Mouse (Mus musculus) layer of hippocampus, adult 6 months (tissue): ENCODE results near the gene Ifrd2. TPM values are rescaled to one million over a fixed set of nuclear protein-coding genes. Genes with fewer than 3 reads are reported as not detected.

Experiments
- long read RNA-seq, 2 experiments: library from polyadenylated mRNA; unstranded; transcript quantifications; one replicate each; pipeline ENCODE4 v2.0.0; 2019 to 2020
- polyA plus RNA-seq: library from polyadenylated mRNA; unstranded; fragments of <200 nt; fragmentation: Nextera tagmentation; gene quantifications from 2 replicates; pipeline ENCODE4 v1.2.3, GENCODE M21; 2021

The Ifrd2 gene
- polyA plus RNA-seq, result 4.4 and 4.7 TPM in 2 replicates
- long read RNA-seq, experiment 1, partial matches to known transcripts, result 0 of 3 reads
- long read RNA-seq, experiment 1, other reads (novel, unspliced or antisense), result 0 of 3 reads
- long read RNA-seq, experiment 2, transcript Ifrd2-201 (12 exons, 2,056 nt), result major isoform, 26 of 37 reads
- long read RNA-seq, experiment 2, partial matches to known transcripts, result 0 of 37 reads
- long read RNA-seq, experiment 2, other reads (novel, unspliced or antisense), result 10 of 37 reads

GRCm38 (mm10) chr9:107586974-107587832 is at the start of gene Ifrd2:
Gene Ifrd2 (plus strand): TSS chr9:107587642.

DNA sequence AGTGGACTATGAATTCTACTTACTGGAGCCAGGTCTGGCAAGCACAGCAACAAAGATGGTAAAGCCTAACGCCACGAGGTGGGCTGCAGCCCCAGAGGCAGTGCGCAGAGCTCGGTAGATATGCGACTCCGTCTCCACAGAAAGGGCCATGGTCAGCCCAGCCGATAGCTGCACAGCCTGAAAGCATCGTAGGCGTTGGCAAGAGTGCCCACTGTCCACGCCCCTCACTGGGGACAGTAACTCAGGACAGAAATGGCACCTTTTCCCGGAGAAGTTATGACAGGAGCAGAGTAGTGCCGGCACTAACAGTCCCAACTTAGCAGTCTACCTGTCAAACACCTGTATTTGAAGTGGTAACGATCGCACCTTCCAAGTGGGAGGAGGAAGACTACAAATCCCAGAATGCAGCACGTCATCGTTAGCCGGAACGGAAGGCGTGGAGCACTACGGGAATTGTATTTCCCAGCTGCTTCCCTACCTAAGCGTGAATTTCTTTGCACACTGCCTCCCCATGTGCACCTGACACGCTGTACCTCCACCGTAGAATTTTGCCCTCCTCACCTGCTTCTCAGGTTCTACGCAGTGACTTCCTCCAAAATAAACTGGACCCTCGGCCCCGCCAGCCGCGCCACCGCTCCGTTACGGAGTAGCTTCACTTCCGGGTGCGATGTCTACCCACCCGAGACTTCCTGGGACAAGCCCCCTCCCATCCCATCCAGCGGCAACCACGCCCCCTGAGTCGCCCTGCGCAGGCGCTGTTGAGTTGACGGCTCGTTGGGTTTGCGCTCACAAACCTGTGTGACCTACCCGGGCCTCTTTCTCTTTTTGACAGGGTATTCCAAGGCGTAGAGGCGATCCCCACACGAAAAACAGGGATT is 45.7 kb upstream of the Ifrd2 start, which contains the start of the genes Cyb561d2 and Nprl2:
Gene Cyb561d2 (minus strand): TSS at position 720 of the 878 bp plus-strand sequence.
Gene Nprl2 (plus strand): TSS at position 753 of the 878 bp plus-strand sequence.

DNA sequence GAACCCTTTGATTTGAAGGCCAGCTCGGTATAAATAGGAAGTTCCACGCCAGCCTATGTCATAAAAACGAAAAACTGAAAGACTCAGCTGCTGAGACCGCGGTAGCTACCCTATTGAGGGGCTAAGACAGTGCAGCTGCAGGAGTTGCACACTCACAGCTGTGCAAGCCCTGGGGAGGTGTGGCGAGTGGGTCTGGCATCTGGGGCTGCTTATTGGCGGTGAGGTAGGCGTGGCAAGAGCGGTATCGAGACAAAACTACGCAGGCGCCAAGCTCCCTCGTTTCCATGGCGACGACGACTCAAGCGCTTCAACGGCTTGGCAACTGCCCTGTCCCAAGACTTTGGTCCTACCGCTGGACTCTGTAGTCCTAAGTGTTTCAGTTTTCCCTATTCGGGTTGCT is 40.4 kb upstream of the Ifrd2 start, which contains the start of gene Zmynd10:
Gene Zmynd10 (plus strand): TSS at position 273 of the 400 bp plus-strand sequence.

GRCm38 (mm10) chr9:107551117-107551889 is 36.1 kb upstream of the Ifrd2 start, which contains the start of gene Rassf1:
Gene Rassf1 (plus strand): TSS chr9:107551555.

GRCm38 (mm10) chr9:107563029-107563581 is 24.3 kb upstream of the Ifrd2 start, which contains the start of gene Tusc2:
Gene Tusc2 (plus strand): TSS chr9:107563255.

GRCm38 (mm10) chr9:107567702-107568319 is 19.6 kb upstream of the Ifrd2 start, which contains the start of gene Hyal2:
Gene Hyal2 (plus strand): TSS chr9:107567945.

GRCm38 (mm10) chr9:107576357-107577107 is 10.9 kb upstream of the Ifrd2 start, which contains the start of gene Hyal1:
Gene Hyal1 (plus strand): TSS chr9:107576927.

GRCm38 (mm10) chr9:107578587-107578986 is 8.9 kb upstream of the Ifrd2 start, which contains the start of gene Naa80:
Gene Naa80 (plus strand): TSS chr9:107578887.

GRCm38 (mm10) chr9:107580501-107581317 is 6.7 kb upstream of the Ifrd2 start, which contains the start of gene Hyal3:
Gene Hyal3 (plus strand): TSS chr9:107580818.

GRCm38 (mm10) chr9:107608741-107609432 is 21.4 kb downstream of the Ifrd2 start, which contains the start of gene Sema3b:
Gene Sema3b (minus strand): TSS chr9:107609229.

DNA sequence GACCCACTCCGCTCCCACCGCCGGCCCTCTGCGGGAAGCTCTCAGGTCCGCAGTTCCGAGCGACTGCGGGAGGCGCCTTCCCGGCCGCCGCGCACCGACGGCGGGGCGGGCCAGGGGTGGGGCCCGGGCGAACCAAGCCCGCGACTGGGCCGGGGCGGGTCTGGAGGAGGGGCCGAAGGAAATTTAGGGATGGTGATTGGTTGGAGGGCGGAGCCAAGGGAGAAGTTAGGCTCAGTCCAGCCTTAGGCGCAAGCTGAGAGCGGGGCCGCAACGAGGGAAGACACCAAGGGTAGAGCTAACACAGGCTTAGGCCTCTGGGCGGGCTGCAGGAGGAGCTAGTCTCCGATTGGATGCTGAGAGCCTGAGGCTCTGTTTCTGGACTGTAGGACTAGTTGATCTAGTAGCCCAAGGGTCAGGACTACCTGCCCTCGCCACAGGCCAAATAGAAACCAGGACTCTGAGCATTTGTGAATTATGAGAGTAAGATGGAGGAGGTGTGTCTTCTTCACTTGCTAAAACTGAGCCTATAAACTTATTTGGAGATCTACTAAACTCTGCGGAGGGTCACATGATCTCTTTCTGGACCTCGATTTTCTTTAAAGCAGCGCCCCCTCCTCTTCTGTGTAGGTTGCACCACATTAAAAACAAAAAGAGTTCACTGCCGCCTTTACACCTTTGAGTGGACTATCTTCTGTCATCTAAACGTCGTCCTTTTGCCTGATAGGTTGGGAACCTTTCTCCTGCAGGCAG is 48.0 kb downstream of the Ifrd2 start, which contains the start of gene Gnai2:
Gene Gnai2 (minus strand): TSS at position 89 of the 750 bp plus-strand sequence.

Other genes starting within 250 kb of the Ifrd2 start
- 11.3 and 36.7 TPM in 2 replicates for gene Hemk1, start 249.3 kb upstream of the Ifrd2 start, polyA plus RNA-seq
- 0.93 and 1.2 TPM in 2 replicates for gene 6430571L13Rik, start 247.0 kb upstream of the Ifrd2 start, polyA plus RNA-seq
- 5.3 and 5.4 TPM in 2 replicates for gene Cacna2d2, start 188.0 kb upstream of the Ifrd2 start, polyA plus RNA-seq
- 40.5 and 46.0 TPM in 2 replicates for gene Tmem115, start 53.7 kb upstream of the Ifrd2 start, polyA plus RNA-seq
- gene Cyb561d2, start 45.4 kb upstream of the Ifrd2 start, polyA plus RNA-seq, result 44.2 and 47.5 TPM in 2 replicates
- gene Nprl2, start 45.4 kb upstream of the Ifrd2 start, polyA plus RNA-seq, result 63.1 and 69.0 TPM in 2 replicates
- 4.1 and 7.1 TPM in 2 replicates for gene Zmynd10, start 40.3 kb upstream of the Ifrd2 start, polyA plus RNA-seq
- gene Rassf1, start 36.1 kb upstream of the Ifrd2 start, polyA plus RNA-seq, result 9.8 and 10.1 TPM in 2 replicates
- gene Tusc2, start 24.4 kb upstream of the Ifrd2 start, polyA plus RNA-seq, result 100 and 108 TPM in 2 replicates
- gene Hyal2, start 19.7 kb upstream of the Ifrd2 start, polyA plus RNA-seq, result 16.4 and 16.9 TPM in 2 replicates
- 3.7 and 4.0 TPM in 2 replicates for gene Hyal1, start 10.7 kb upstream of the Ifrd2 start, polyA plus RNA-seq
- gene Naa80, start 8.8 kb upstream of the Ifrd2 start, polyA plus RNA-seq, result 9.6 and 9.7 TPM in 2 replicates
- gene Hyal3, start 6.8 kb upstream of the Ifrd2 start, polyA plus RNA-seq, result 0.40 and 1.7 TPM in 2 replicates
- gene Sema3b, start 21.6 kb downstream of the Ifrd2 start, polyA plus RNA-seq, result 1.4 and 9.8 TPM in 2 replicates
- 26.4 and 30.7 TPM in 2 replicates for gene Gnai2, start 47.7 kb downstream of the Ifrd2 start, polyA plus RNA-seq
- gene Slc38a3, start 81.9 kb downstream of the Ifrd2 start, polyA plus RNA-seq, result 43.1 and 65.0 TPM in 2 replicates
- gene Gnat1, start 92.1 kb downstream of the Ifrd2 start, polyA plus RNA-seq, result 26.0 and 27.1 TPM in 2 replicates
- gene Sema3f, start 122.8 kb downstream of the Ifrd2 start, polyA plus RNA-seq, result 0.31 and 1.1 TPM in 2 replicates
- gene Rbm5, start 183.4 kb downstream of the Ifrd2 start, polyA plus RNA-seq, result 31.9 and 37.2 TPM in 2 replicates